Mouse (Mus musculus) retina, embryonic 14.5 days (tissue): ENCODE measurements around the gene Krtap4-2.
"Not testable (repeated sequence)": the region's sequence is repeated elsewhere in the genome, so short reads cannot be mapped to it uniquely, and the experiment has no call there.

Experiments
- DNase-seq: peaks from one replicate; pipeline ENCODE4 v3.0.0-alpha.2; 2015; ENCODE audit warnings: low spot score

Krtap4-2 gene

DNA sequence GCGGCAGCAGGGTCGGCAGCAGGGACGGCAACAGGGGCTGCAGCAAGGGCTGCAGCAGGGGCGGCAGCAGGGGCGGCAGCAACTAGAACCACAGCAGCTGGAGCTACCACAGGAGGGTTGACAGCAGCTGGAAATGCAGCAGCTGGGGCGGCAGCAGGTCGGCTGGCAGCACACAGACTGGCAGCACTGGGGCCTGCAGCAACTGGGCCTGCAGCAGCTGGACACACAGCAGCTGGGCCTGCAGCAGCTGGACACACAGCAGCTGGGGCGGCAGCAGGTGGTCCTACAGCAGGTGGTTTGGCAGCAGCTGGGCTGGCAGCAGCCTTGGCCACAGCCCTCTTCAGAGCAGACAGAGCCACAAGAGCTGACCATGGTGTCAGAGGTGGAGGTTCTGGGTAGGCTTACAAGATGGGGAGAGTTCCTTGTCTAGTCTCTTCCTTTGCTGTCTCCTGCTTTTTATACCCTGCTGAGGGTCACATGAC is at the start of gene Krtap4-2:
Gene Krtap4-2, minus strand, starts transcription at position 432 of the 482 bp plus-strand sequence.
- DNase-seq: no peak

DNA sequence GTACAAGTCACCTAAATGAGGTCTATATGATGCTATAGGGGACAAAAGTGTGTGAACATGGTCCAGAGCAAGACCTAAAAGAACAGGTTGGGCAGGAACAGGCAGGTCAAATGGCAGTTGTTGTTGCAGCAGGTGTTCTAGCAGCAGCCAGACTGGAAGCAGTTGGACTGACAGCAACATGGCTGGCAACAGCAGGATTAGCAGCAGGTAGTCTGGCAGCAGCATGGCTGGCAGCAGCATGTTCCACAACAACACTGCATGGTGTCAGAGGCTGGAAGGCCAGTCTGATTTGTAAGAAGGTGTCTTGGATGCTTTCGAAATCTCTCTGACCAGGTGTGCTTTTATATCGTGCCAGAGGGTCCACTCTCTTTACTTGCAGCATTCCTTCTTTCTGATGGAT is 48.6 kb upstream of the Krtap4-2 start:
- DNase-seq: no peak

DNA sequence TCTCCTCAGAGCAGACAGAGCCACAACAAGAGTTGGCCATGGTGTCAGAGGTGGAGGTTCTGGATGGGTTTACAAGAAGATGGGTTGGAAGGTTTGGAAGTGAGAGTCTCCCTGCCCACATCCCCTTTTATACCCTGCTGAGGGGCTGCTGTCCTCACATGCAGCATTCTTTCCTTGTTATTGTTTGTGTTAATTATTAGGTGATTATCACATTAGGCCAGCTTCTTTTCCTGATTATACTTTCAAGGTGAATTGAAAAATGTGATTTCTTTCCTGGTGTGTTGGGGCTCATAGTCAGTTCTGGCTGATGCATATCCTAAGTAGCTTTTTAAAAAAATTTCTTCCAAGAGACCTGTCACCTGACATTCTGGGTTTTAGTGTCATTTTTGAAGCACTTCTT is 31.0 kb upstream of the Krtap4-2 start, which contains the start of gene Krtap4-6:
Gene Krtap4-6, minus strand, starts transcription at position 101 of the 400 bp plus-strand sequence.
- DNase-seq: no peak

DNA sequence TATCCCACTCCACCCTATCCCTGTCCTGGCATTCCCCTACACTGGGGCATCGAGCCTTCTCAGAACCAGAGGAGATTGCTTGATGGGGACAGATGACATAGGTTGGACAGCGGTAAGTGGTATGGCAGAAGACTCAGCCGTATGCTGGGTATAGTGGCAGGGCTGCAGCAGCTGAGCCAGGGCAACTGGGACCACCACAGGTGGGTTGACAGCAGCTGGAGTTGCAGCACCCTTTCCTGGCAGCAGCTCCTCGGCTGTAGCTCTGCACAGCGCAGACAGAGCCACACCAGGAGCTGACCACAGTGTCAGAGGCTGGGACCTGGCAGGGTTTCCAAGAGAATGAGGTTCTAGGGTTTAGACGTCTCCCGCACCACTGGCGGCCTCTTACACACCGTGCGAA is 27.9 kb upstream of the Krtap4-2 start:
- DNase-seq: no peak

DNA sequence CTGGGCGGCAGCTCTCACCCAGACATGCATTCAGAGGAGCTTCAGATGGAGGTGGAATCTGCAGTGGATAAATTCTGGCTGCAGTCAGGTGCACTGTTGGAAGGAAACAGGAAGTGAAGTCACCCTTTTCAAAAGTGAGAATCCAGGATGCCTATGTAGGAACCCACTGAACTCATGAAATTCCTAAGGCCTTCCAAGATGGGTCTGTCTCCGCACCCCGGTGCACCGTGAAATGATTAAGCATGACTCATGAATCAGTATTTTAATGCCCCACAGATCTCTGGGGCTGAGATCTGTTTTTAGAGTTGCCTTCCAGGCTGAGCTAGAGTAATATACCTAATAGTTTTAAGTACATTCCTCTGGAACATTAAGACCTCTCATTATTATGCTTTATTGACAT is 24.4 kb upstream of the Krtap4-2 start:
- DNase-seq: no peak

DNA sequence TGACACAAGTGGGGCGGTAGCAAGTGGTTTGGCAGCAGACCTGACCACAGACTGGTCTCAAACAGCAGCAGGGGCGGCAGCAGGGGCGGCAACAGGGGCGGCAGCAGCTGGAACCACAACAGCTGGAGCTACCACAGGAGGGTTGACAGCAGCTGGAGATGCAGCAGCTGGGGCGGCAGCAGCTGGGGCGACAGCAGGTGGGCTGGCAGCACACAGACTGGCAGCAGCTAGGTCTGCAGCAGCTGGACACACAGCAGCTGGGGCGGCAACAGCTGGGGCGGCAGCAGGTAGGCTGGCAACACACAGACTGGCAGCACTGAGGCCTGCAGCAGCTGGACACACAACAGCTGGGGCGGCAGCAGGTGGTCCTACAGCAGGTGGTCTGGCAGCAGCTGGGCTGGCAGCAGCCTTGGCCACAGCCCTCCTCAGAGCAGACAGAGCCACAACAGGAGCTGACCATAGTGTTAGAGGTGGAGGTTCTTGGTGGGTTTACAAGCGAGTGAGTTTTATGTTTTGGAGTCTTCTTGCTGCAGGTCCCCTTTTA is 23.7 kb upstream of the Krtap4-2 start, which contains the start of gene Gm11563:
Gene Gm11563, minus strand, starts transcription at position 494 of the 544 bp plus-strand sequence.
- not testable (repeated sequence) for DNase-seq

DNA sequence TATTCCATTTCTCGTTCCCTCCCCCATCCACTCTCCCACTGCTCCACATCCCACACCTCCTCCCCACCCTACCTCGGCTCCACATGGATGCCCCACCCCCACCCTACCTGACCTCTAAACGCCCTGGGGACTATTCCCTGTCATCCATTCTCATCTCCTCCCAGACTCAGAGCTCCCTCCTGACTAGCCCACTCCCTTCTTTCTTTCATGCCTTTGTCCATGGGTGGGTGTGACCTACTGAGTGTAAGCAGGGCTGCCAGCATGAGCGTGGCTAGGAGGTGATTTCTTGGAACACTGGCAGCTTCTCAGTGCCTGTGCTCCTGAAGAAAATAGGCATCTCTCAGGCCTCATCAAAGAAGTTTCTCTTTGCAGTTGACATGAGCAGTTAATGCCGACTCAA is 22.2 kb upstream of the Krtap4-2 start:
- DNase-seq: no peak

DNA sequence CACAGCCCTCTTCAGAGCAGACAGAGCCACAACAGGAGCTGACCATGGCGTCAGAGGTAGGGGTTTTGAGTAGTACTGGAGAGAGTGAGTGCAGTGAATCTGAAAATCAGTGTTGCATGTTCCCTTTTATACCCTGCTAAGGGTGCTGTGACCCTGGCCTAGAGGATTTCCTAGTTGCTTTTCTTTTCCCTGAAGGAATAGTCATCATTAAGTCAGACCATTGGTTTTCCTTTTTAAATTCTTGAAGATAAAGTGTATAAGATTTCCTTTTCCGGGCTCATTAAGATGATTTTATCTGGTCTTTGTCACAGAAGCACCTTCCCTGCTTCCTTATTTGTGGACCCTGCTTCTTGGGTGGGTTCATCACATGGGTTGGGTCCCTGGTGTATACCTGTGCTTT is 15.3 kb upstream of the Krtap4-2 start, which contains the start of gene Gm11555:
Gene Gm11555, minus strand, starts transcription at position 101 of the 400 bp plus-strand sequence.
- no peak for DNase-seq

DNA sequence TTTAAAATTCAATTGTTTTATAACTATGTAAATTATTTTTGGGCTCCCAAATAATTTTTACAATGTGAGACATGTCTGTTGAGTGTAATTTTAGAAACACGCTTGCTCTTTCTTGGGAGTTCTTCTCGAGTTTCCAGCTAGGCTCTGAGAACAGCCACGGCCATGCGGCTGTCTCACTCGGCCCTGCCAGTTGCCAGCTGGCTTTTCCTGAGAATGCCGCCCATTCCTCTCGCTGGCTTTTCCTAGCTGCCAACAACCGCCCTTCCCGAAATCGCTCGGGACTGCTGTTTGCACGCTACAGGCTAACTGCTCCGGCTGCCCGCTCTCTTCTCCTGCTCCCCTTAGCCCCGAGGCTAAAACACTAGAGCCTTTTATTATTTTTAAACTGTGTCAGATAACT is 11.6 kb upstream of the Krtap4-2 start:
- no peak for DNase-seq

DNA sequence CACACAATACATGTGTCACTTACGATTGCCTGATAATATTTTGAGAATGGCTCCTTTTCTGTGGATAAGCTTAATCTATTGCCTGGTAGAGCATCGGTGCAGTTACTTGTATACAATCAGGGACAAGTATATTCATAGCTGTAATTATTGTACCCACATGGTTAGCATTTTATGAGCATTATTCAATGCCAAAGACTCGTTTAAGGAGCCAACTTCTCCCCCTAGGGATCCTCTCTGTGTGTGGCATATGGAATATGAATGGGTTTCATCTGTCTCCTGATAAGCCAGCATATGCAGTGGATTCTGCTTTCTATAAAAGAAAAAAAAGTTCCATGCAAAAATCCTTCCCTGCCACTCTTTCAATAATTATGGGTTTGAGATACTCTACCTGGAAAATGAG is 9.5 kb upstream of the Krtap4-2 start:
- DNase-seq: no peak

DNA sequence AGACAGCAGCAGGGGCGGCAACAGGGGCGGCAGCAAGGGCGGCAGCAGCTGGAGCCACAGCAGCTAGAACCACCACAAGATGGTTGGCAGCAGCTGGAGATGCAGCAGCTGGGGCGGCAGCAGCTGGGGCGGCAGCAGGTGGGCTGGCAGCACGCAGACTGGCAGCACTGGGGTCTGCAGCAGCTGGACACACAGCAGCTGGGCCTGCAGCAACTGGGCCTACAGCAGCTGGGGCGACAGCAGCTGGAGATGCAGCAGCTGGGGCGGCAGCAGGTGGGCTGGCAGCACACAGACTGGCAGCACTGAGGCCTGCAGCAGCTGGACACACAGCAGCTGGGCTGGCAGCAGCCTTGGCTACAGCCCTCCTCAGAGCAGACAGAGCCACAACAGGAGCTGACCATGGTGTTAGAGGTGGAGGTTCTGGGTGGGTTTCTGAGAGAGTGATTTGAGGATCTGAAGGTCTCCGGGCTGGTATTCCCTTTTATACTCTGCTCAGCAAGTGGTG is 8.8 kb upstream of the Krtap4-2 start, which contains the start of gene Krtap4-7:
Gene Krtap4-7, minus strand, starts transcription at position 455 of the 505 bp plus-strand sequence.
- not testable (repeated sequence) for DNase-seq

DNA sequence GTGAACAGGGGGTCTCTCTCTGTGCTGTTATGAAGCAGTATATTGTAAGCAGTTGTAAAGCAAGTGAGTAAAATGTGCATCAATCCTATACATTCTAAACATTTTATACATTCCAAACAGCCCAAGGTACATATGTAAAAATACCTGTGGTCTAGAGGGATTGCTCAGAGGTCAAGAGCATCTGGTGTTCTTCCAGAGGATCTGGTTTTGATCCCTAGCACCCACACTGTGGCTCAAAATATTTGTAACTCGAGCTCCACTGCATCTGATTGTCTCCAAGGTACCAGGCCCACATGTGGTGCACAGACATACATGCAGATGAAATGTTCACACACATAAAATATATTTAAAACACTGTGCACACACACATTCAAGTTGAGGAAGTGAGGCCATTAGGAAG is 6.0 kb upstream of the Krtap4-2 start:
- no peak for DNase-seq

DNA sequence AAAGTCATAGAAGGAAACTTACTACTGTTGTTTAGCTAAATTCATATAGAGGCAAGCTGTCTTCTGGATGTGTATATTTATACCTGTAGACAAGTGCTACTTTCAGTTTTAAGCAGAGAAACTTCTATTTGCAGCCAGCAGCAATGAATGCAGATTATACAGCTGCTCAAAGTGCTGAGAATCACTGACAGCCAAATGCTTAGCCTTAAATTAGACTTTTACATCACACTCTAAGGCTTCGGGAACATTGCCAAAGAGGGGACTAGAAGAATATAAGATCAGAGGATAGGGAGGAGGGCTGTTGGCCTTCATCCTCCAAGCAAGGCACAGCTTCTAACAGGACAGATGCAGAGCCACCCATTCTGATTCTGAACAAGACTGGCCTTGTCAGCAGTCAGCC is 2.2 kb upstream of the Krtap4-2 start:
- no peak for DNase-seq

DNA sequence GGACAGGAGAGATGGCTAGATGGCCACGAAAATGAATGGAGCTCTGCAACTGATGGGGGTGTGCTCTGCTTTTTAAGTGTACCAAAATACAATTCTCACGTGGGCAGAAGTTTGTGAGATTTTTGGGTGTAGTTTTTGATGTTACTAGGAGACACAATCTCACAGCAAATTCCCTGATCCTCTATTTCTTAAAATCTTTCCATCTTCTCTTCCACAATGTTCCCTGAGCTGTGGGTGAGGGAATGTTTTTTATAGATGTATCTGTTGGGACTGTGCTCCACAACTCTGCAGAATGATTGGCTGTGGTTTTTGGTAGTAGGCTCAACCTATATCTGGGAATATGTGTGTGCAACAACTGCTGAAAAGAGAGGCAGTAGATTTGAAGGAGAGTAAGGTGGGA is 1.6 kb downstream of the Krtap4-2 start:
- DNase-seq: no peak

DNA sequence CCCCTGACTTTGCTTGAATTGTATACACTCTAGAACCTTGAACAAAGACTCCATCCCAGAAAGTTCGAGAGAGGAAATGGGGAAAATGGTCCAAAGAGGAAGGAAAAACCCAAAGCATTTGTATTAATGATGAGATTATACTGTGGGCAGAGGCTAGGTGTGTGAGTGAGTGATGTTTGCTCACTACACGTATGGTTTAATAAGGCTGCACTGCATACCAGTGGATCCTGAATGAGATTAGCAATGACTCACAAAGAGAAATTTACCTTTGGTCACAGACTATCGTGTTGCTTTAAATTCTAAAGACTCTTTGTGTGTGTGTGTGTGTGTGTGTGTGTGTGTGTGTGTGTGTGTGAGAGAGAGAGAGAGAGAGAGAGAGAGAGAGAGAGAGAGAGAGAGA is 4.0 kb downstream of the Krtap4-2 start:
- DNase-seq: no peak

DNA sequence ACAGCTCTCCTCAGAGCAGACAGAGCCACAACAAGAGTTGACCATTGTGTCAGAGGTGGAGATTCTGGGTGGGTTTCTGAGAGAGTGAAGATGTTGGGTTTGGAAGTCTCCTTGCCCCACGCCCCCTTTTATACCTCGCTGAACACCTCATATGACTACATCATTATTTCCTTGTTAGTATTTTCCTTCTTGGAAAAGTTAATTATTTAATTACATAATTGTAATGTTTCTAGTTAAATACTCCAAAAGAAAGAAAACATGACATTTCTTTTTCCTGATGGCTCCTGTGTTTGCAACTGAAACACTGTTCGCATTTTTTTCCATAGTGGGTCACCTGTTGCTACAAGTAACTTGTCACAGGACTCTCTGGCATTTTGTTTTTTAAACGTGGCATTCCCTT is 6.7 kb downstream of the Krtap4-2 start, which contains the start of gene Krtap4-1:
Gene Krtap4-1, minus strand, starts transcription at position 101 of the 400 bp plus-strand sequence.
- no peak for DNase-seq

DNA sequence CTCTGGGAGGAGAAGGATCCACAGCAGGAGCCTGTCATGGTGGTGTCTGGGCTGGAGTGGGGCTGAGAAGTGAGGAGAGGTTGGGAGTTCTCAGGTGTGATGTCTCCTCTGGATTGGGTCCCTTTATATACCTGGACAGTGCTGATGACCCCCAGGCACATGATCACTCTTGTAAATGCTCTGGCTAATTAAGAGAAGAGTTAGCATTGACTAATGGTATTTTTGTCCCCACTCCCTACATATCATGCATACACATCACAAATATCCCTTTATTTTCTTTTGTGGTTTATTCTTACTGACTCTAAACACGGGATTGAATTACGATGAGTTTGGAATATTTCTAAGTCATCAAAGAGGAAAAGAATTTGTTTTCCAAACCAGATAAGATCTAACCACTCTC is 14.5 kb downstream of the Krtap4-2 start, which contains the start of gene Gm11562:
Gene Gm11562, minus strand, starts transcription at position 101 of the 400 bp plus-strand sequence.
- DNase-seq: no peak

DNA sequence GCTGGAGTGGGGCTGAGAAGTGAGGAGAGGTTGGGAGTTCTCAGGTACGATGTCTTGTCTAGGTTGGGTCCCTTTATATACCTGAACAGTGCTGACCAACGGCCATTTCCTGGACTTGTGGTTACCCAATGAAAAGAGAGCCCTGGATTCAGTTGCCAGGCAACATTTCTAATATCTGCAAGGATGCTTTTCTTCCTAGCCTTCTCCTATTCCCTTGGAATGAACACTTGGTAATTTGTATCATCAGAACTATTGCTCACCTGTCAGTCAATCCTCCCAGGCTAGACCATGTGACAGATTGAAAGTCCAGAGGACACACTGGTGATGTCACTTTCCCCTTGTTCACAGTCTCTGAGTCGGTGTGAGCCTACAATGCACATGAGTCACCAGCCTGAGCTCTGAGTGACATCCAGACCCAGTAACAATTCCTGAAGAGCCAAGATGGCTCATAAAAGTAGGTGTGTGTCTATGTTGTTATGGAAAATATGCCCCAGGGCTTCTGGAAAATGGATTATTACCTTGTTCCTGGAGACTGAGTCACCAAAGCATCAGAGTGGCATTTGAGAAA is 20.0 kb downstream of the Krtap4-2 start, which contains the start of gene Krtap2-4:
Gene Krtap2-4, minus strand, starts transcription at position 51 of the 568 bp plus-strand sequence.
- DNase-seq: no peak

DNA sequence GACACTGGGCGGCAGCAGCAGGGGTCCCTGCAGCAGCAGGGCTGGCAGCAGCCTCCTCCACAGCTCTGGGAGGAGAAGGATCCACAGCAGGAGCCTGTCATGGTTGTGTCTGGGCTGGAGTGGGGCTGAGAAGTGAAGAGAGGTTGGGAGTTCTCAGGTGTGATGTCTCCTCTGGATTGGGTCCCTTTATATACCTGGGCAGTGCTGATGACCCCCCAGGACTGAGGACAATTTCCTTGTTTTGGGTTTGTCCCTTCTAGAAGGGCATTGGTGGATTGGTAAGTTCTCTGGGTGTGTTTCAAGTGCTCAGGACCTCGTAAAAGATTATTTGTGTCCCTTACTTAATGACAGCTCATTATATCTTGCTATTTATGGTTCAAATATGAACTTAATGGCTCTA is 24.8 kb downstream of the Krtap4-2 start, which contains the start of gene Gm11937:
Gene Gm11937, minus strand, starts transcription at position 101 of the 400 bp plus-strand sequence.
- not testable (repeated sequence) for DNase-seq

DNA sequence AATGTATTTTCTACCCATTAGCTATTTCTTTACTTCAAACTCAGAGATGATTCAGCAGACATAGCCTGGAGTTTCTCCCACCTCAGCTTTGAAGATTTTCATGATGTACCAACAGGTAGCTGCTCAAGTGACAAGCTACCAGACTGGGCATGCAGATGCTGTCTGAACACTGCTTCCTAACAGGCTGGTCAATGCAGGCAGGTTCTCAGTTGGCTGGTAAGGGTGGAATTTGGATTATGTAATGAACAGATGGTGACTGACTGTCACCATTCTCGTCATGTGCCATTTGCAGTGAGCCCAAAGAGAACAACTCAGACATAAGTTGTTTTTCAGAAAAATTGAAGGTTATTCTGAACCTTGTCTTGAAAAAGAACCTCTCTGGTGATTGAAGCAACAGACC is 25.8 kb downstream of the Krtap4-2 start:
- no peak for DNase-seq

DNA sequence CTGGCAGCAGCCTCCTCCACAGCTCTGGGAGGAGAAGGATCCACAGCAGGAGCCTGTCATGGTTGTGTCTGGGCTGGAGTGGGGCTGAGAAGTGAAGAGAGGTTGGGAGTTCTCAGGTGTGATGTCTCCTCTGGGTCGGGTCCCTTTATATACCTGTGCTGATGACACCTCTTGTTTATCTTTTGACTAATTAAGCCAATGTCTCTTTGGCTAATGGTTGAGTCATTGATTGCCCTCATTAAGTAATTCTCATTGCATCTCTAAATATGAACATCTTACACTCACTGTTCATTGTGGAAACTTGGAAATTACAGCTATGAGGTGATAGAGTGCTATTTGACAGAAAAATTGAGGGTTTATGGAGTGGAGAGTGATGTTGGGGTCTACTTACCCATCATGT is 31.7 kb downstream of the Krtap4-2 start, which contains the start of gene Gm11938:
Gene Gm11938, minus strand, starts transcription at position 101 of the 400 bp plus-strand sequence.
- not testable (repeated sequence) for DNase-seq

DNA sequence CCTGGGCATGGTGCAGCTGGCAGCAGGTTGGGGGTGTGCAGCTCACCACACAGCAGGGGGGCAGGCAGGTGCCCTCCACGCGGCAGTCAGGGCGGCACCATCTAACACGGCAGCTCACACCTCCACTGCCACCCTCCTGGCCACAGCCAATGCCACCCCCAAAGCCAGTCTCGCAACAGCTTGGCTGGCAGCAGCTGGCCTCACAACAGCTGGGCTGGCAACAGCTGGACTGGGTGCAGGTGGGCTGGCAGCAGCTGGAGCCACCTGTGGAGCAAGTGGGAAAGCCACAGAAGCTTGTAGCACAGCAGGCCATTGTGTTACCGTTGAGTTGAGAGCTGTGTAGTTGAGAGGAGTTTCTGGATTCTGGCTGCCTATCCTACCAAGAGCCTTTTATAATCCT is 37.1 kb downstream of the Krtap4-2 start, which contains the start of gene Krtap9-3:
Gene Krtap9-3, minus strand, starts transcription at position 364 of the 400 bp plus-strand sequence.
- not testable (repeated sequence) for DNase-seq

DNA sequence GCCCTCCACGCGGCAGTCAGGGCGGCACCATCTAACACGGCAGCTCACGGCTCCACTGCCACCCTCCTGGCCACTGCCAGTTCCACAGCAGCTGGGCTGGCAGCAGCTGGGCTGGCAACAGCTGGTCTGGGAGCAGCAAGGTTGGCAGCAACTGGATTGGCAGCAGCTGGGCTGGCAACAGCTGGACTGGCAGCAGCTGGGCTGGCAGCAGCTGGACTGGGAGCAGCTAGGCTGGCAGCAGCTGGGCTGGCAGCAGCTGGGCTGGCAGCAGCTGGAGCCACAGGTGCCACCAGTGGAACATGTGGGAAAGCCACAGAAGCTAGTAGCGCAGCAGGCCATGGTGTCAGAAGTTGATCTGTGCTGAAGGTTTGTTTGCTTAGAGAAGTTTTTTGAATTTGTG is 43.9 kb downstream of the Krtap4-2 start, which contains the start of gene Krtap1-3:
Gene Krtap1-3, minus strand, starts transcription at position 359 of the 400 bp plus-strand sequence.
- DNase-seq: no peak
